Mouse (Mus musculus) splenic B cell, adult 2 months (primary cell): ENCODE measurements around the gene Igfn1.
A peak's percentile ranks its signal among the peaks of the same experiment; 100 is the strongest.

Experiments
- DNase-seq: peaks from one replicate; pipeline ENCODE4 v3.0.0-alpha.2; 2011; ENCODE audit warnings: low read depth, low spot score
- H3K27me3 ChIP-seq: 2 replicates; pipeline ENCODE4 v1.6.1; 2012; ENCODE audit warnings: mild to moderate bottlenecking, low read length, moderate library complexity, mixed read lengths; ENCODE audit not compliant: control insufficient read depth, poor library complexity, insufficient read depth, severe bottlenecking
- H3K36me3 ChIP-seq: 2 replicates; pipeline ENCODE4 v1.6.1; 2012; ENCODE audit warnings: mild to moderate bottlenecking, low read length, moderate library complexity, mixed read lengths; ENCODE audit not compliant: control insufficient read depth, poor library complexity, insufficient read depth, severe bottlenecking

Gene Igfn1

GRCm38 (mm10) chr1:136006292-136006748 lies at the start of gene Igfn1:
TSS of gene Igfn1 (minus strand) at chr1:136006342.
- no peak for DNase-seq

DNA sequence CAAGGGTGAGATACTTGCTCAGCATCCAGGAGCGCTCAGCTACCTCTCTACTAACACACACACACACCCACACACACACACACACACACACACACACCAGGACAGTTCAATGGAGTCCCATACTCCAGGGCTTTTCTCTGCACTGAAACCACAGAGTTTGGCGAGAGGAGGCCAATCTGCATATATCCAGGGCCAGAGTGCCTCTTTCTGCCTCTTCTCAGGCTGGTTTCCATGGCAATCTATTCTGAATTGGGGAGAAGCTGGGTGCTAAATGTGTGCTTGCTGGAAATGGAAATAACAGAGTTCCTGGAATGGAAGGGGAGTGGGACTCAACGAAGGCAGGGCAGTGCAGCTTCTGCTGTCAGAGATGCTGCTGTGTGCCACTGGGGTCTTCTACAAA lies 49.6 kb upstream of the Igfn1 start:
- DNase-seq, result no peak
- Histone ChIP-seq H3K36me3 (no peaks in the 10 kb centered on the region), H3K27me3 (no peaks in the 10 kb centered on the region)

More at GRCm38 (mm10) chr1:136006292-136006748, at the start of gene Igfn1:
- Histone ChIP-seq H3K27me3 (peaks cover 2% of the 10 kb centered on the region; the same call in 1 of the 2 replicates), H3K36me3 (no peaks in the 10 kb centered on the region)

DNA sequence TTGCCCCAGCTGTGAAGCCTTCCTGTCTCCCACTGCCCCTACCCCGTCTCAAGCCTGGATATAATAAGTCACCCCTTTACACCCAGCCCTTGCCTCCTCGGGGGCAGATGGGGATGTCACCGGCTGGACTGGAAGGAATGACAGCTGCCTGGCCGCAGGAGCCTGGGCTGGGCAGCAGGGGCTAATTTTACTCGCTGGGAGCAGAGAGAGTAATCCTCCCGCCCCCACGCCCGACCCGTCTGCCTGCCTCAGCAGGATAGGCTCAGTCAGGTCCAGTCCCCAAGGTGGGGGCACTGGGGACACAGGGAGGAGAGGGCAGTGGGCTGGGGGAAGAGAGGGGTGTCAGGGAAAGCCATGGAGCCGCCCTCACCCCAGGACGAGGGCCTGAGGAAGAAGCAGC lies 46.4 kb upstream of the Igfn1 start, which contains the start of gene Cacna1s:
Gene Cacna1s (plus strand): TSS at position 204 of the 400 bp plus-strand sequence.
- Histone ChIP-seq H3K27me3 (no peaks in the 10 kb centered on the region), H3K36me3 (no peaks in the 10 kb centered on the region)
- DNase-seq, result no peak

- Histone ChIP-seq H3K27me3 (0 out of 2 replicates have a peak, but pooled peaks cover 2% of the 10 kb centered on the region), H3K36me3 (no peaks in the 10 kb centered on the region)
- peak; percentile 41 for DNase-seq
Measured at GRCm38 (mm10) chr1:136051465-136051864, 45.3 kb upstream of the Igfn1 start.

GRCm38 (mm10) chr1:136051013-136051315 lies 44.8 kb upstream of the Igfn1 start:
- DNase-seq, result peak; percentile 12
- Histone ChIP-seq H3K27me3 (0 out of 2 replicates have a peak, but pooled peaks cover 2% of the 10 kb centered on the region), H3K36me3 (no peaks in the 10 kb centered on the region)

DNA sequence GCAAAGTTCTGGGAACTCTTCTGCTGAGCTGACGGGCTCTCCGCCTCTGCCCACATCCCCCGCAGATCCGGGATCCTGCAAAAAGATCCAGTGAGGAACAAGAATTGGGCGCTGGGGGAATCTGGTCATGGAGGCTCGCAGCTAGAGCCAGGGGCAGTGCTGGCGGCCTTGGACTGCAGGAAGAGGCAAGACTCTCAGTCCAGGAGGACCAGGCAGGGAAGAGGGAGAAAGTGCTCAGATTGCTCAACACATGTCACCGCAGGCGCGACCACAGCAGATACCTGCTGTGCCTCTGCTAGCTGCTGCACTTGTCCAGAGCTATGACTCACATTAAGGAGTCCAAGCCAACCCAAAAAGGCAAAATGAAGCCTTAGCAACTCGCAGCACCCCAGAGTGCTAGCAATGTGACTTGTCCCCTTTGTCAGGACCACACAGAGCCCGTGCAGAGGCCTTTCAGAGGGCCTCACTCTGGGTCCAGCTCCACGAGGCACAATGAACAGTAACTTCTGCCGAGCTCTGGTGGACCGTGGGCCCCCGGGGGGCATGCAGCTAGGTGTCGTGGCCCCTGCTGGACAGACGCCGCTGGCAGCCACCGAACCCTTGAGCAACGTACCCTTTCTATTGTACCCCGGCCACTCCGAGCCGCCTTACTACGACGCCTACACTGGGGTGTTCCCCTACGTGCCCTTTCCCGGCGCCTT lies 44.3 kb upstream of the Igfn1 start, which contains the start of gene Ascl5:
Gene Ascl5 (plus strand): TSS at position 493 of the 701 bp plus-strand sequence.
- Histone ChIP-seq H3K36me3 (no peaks in the 10 kb centered on the region), H3K27me3 (0 out of 2 replicates have a peak, but pooled peaks cover 2% of the 10 kb centered on the region)
- no peak for DNase-seq

GRCm38 (mm10) chr1:136047894-136048293 lies 41.8 kb upstream of the Igfn1 start:
- Histone ChIP-seq H3K36me3 (no peaks in the 10 kb centered on the region), H3K27me3 (0 out of 2 replicates have a peak, but pooled peaks cover 2% of the 10 kb centered on the region)
- no peak for DNase-seq

DNA sequence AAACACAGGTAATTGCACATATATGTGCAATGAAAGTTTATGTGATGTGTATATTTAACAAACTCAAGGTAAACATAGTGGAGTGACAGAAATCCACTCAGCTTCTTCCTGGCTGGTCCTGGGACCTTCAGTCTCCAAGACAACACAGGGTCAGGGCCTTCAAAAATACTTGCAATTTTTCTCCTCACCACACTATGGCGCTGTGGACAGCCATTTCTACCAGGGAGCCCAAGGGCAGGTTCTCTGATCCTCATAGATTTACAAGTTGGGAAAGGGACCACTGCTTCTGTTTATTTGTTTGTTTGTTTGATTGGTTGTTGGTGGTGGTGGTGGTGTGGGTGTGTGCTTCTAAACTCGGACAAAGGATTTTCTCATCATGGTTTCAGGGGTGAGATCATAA lies 41.3 kb upstream of the Igfn1 start:
- H3K36me3 ChIP-seq, result no peaks in the 10 kb centered on the region
- H3K27me3 ChIP-seq, result 0 out of 2 replicates have a peak, but pooled peaks cover 2% of the 10 kb centered on the region
- peak; percentile 29 for DNase-seq

GRCm38 (mm10) chr1:136045774-136046173 lies 39.6 kb upstream of the Igfn1 start:
- Histone ChIP-seq H3K27me3 (0 out of 2 replicates have a peak, but pooled peaks cover 2% of the 10 kb centered on the region), H3K36me3 (no peaks in the 10 kb centered on the region)
- peak; percentile 70 for DNase-seq

DNA sequence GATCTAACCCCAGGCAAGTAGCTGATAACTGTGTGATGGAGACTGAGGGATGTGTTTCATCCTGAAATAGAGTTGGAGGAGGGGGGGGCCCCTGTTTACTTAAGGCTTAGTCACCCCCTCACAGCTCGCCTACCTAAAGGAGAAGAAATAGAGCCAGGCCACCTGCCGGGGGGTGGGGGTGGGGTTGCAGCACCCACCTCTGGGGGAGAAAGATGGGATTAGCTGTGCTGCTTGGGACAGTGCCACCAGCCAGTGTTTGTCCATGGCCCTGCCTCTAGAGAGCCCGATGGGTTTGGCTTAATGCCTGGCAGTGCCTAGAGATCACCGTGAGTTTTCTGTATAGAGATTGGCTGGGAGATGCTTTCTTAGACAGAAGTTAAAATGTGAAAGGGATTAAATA lies 34.7 kb upstream of the Igfn1 start:
- no peak for DNase-seq
- no peaks in the 10 kb centered on the region for H3K36me3 ChIP-seq
- no peaks in the 10 kb centered on the region for H3K27me3 ChIP-seq

DNA sequence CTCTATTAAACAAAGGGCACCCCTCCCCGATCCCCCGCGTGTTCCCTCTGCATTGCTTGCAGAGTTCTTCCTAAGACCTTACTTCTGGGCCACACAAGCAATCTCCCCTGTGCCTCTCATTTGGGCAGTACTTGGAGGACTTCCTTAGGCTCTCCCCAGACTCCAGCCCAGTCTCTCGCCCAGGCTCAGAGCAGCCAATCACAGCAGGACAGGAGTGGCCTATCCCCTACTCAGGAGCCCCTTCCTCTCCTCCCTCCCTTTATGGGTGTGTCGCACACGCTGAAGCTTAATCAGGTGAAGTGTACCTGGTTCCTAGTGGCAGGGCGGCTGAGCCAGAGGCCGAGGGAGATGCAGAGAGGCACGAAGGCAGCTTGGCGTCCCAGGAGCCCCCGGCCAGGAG lies 34.3 kb upstream of the Igfn1 start:
- DNase-seq, result no peak
- no peaks in the 10 kb centered on the region for H3K36me3 ChIP-seq
- H3K27me3 ChIP-seq, result no peaks in the 10 kb centered on the region

GRCm38 (mm10) chr1:136038746-136039538 lies 32.8 kb upstream of the Igfn1 start:
- Histone ChIP-seq H3K36me3 (no peaks in the 10 kb centered on the region), H3K27me3 (no peaks in the 10 kb centered on the region)
- DNase-seq, result no peak

- Histone ChIP-seq H3K36me3 (no peaks in the 10 kb centered on the region; the same call in 1 of the 2 replicates), H3K27me3 (no peaks in the 10 kb centered on the region)
- DNase-seq, result no peak
Measured at GRCm38 (mm10) chr1:136032961-136033360, 26.8 kb upstream of the Igfn1 start.

DNA sequence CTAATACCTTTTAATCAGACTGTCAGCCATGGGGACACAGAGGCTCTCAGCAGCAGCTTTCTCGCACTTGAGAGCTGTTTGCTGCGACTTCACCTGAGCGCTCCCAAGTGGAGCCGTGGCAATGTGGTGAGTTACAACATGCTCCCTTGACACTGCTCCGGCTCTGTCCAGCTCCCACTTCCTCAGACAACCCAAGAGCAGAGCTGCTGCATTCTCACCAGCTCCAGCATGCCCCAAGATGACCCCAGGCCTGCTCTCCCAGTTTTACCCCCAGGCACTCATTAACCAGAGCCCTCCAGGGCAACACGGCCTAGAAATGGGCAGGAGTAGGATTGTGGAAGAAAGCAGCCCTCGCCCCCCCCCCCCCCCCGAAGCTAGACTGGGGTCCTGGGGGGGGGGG lies 25.6 kb upstream of the Igfn1 start:
- H3K36me3 ChIP-seq, result no peaks in the 10 kb centered on the region; the same call in 1 of the 2 replicates
- no peak for DNase-seq
- no peaks in the 10 kb centered on the region for H3K27me3 ChIP-seq

DNA sequence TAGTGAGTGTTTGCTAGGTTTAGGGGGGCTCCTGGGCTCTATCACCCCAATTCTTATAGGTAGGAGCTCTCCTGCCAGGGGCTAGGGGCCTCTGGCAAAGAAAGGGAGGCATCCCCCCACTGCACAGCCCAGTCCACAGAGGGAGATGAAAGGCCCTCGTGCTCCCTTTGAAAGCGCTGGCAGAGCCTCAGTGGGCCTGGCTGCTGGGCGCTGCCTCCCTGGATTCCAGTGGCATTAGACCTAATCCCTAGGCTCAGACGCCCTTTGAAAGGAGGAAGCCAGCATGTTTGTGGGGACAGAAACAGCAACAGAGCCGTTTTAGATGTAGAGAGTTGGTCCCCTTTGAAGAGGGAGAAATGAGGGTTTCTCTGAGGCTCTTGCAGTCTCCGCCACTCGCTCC lies 24.1 kb upstream of the Igfn1 start:
- Histone ChIP-seq H3K36me3 (peaks cover 2% of the 10 kb centered on the region; the same call in 1 of the 2 replicates), H3K27me3 (no peaks in the 10 kb centered on the region)
- no peak for DNase-seq
